Comparison of ENCODE assay signal across 8 mouse cellular contexts in the genomic region with DNA sequence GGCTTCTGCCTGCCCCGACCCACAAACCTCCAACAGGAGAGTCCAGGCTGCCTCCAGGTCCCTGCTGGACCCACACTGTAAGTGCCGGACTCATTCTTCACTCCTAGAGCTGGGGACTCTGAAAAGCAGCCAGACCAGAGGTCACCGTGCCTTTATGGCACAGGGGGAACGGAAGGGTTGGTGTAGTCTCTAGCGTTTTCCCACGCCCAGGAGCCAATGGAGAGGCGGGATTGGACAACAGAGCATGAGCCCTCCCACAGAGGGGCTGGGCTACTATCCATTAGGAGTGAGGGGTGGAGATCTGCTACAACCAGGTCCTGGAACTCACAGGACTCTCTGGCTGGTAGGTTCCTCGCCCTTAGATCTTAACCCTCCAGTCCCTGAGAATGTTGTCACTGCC. TPM values are rescaled to one million over a fixed set of nuclear protein-coding genes. Genes with fewer than 3 reads are reported as not detected.
DNase-seq lines count a peak whose midpoint lies in the region; ATAC-seq and TF ChIP-seq lines count a peak whose summit lies in the region.

No protein-coding gene starts in this region.

- H3K4me1 ChIP-seq in forebrain, embryonic 16.5 days (replicated peaks; ENCODE audit: control insufficient read depth, insufficient read depth, low read length), result peaks cover 24% of the 10 kb centered on the region
- H3K4me1 ChIP-seq in hindbrain, embryonic 10.5 days (replicated peaks), result peaks cover 77% of the 10 kb centered on the region
- peaks cover 14% of the 10 kb centered on the region; the same call in 1 of the 2 replicates for H3K4me1 ChIP-seq in small intestine, adult 2 months (ENCODE audit: control insufficient read depth, insufficient read depth, insufficient read length, low read length)

- peak overlapping the region; percentile 54 for H3K9ac ChIP-seq in forebrain, embryonic 16.5 days (replicated peaks; ENCODE audit: low read depth, low read length)

- H3K27me3 ChIP-seq in forebrain, embryonic 16.5 days (replicated peaks; ENCODE audit: control insufficient read depth, insufficient read depth, low read length), result no peaks in the 10 kb centered on the region
- H3K27me3 ChIP-seq in hindbrain, embryonic 10.5 days (ENCODE audit: insufficient read depth, poor library complexity, severe bottlenecking), result peaks cover 34% of the 10 kb centered on the region
- H3K27me3 ChIP-seq in small intestine, adult 2 months (ENCODE audit: control insufficient read depth, insufficient read depth, low read length), result peaks cover 19% of the 10 kb centered on the region; the same call in 1 of the 2 replicates

- TF ChIP-seq CTCF in small intestine, adult 2 months (IDR thresholded peaks at IDR 0.05; ENCODE audit: extremely low read depth, insufficient read length, insufficient replicate concordance, low read depth, low read length), result peak; percentile 13; the same call in 1 of the 2 replicates

- TF ChIP-seq POLR2A in small intestine, adult 2 months (IDR thresholded peaks at IDR 0.05; ENCODE audit: low read depth, low read length), result peak; percentile 78; the same call in 1 of the 2 replicates

- H3K36me3 ChIP-seq in forebrain, embryonic 16.5 days (ENCODE audit: control insufficient read depth, insufficient read depth), result no peaks in the 10 kb centered on the region
- H3K36me3 ChIP-seq in hindbrain, embryonic 10.5 days, result no peaks in the 10 kb centered on the region
- H3K36me3 ChIP-seq in small intestine, adult 2 months (ENCODE audit: control insufficient read depth, insufficient read depth, low read length), result no peaks in the 10 kb centered on the region

- no peaks in the 10 kb centered on the region for H3K9me3 ChIP-seq in forebrain, embryonic 16.5 days (ENCODE audit: control insufficient read depth, low read length)
- H3K9me3 ChIP-seq in hindbrain, embryonic 10.5 days, result peaks cover 5% of the 10 kb centered on the region; the same call in 1 of the 2 replicates

- peak overlapping the region; percentile 57 for H3K4me2 ChIP-seq in forebrain, embryonic 16.5 days (ENCODE audit: low read length)

- H3K4me3 ChIP-seq in forebrain, embryonic 16.5 days (replicated peaks; ENCODE audit: low read length), result peak overlapping the region; percentile 34
- peak overlapping the region; percentile 54 for H3K4me3 ChIP-seq in hindbrain, embryonic 10.5 days
- peak overlapping the region; percentile 47 for H3K4me3 ChIP-seq in small intestine, adult 2 months (ENCODE audit: low read depth, low read length)

- 2% methylated on average over 8 of the region's 8 CpGs for WGBS in forebrain, embryonic 16.5 days
- 3% methylated on average over 8 of the region's 8 CpGs for WGBS in hindbrain, embryonic 10.5 days
- WGBS in small intestine, adult 2 months, result 10% methylated on average over 8 of the region's 8 CpGs

- ATAC-seq in forebrain, embryonic 16.5 days, result peak; percentile 62
- 0 out of 2 replicates have a peak, but pooled peaks have one; percentile 17 for ATAC-seq in megakaryocyte-erythroid progenitor cell, adult 5-6 weeks (replicated peaks; ENCODE audit: low FRiP score, low TSS enrichment, poor library complexity, severe bottlenecking)

- DNase-seq in ES-CJ7 (ENCODE audit: low read depth, low spot score), result peak; percentile 89
- DNase-seq in brain, adult 2 months (ENCODE audit: low read depth, low spot score), result peak; percentile 91
- DNase-seq in hindbrain, embryonic 10.5 days (ENCODE audit: low spot score), result peak; percentile 88
- DNase-seq in layer of hippocampus, postnatal 36 days, result peak; percentile 44 to 58
- DNase-seq in natural killer cell, adult 2 months (ENCODE audit: low spot score in 2 of 2), result no peak

- no peak overlapping the region for H3K27ac ChIP-seq in forebrain, embryonic 16.5 days (ENCODE audit: low read length)
- peak overlapping the region; percentile 87 for H3K27ac ChIP-seq in hindbrain, embryonic 10.5 days
- 0 out of 2 replicates have a peak overlapping the region, but pooled peaks have one; percentile 57 for H3K27ac ChIP-seq in small intestine, adult 2 months (ENCODE audit: insufficient read depth, low read depth, low read length)

RNA-seq across cellular contexts. Expression of gene Hes5, which starts 14.4 kb away (rescaled TPM):
- polyA plus RNA-seq in forebrain, embryonic 16.5 days (2015; fragmentation: Nextera tagmentation; extraction: Ambion mirVana), result 91.4 and 100 TPM in 2 replicates
- polyA plus RNA-seq in hindbrain, embryonic 10.5 days (2016; fragmentation: Nextera tagmentation; extraction: Ambion mirVana), result 534 and 601 TPM in 2 replicates
- total RNA-seq in layer of hippocampus, postnatal 36 days (2021), result 10 to 100 TPM; 17.6 to 28.1 TPM
- not detected in 2 replicates for total RNA-seq in megakaryocyte-erythroid progenitor cell, adult 5-6 weeks (2014; fragmentation: Nextera tagmentation)
- not detected in 2 replicates for total RNA-seq in megakaryocyte-erythroid progenitor cell, adult 5-6 weeks (2017)
- polyA plus RNA-seq in small intestine, adult 2 months (2012; rRNA removed), result 0.17 and 0.47 TPM in 2 replicates

RNA-seq across cellular contexts. Expression of gene Pank4, which starts 17.6 kb away (rescaled TPM):
- 47.1 and 47.3 TPM in 2 replicates for polyA plus RNA-seq in forebrain, embryonic 16.5 days (2015; fragmentation: Nextera tagmentation; extraction: Ambion mirVana)
- polyA plus RNA-seq in hindbrain, embryonic 10.5 days (2016; fragmentation: Nextera tagmentation; extraction: Ambion mirVana), result 39.9 and 46.5 TPM in 2 replicates
- 10 to 100 TPM; 40.6 to 40.8 TPM for total RNA-seq in layer of hippocampus, postnatal 36 days (2021)
- 71.5 and 97.3 TPM in 2 replicates for total RNA-seq in megakaryocyte-erythroid progenitor cell, adult 5-6 weeks (2014; fragmentation: Nextera tagmentation)
- total RNA-seq in megakaryocyte-erythroid progenitor cell, adult 5-6 weeks (2017), result 34.6 and 35.9 TPM in 2 replicates
- 28.1 and 36.1 TPM in 2 replicates for polyA plus RNA-seq in small intestine, adult 2 months (2012; rRNA removed)

RNA-seq across cellular contexts. Expression of gene Tnfrsf14, which starts 18.0 kb away (rescaled TPM):
- polyA plus RNA-seq in forebrain, embryonic 16.5 days (2015; fragmentation: Nextera tagmentation; extraction: Ambion mirVana), result 0.27 TPM in 1 of 2 replicates, not detected in the other
- 0.43 and 0.87 TPM in 2 replicates for polyA plus RNA-seq in hindbrain, embryonic 10.5 days (2016; fragmentation: Nextera tagmentation; extraction: Ambion mirVana)
- total RNA-seq in layer of hippocampus, postnatal 36 days (2021), result 1 to 10 TPM in 1 of 2 experiments, under 1 TPM in 1; 0.60 to 1.1 TPM
- total RNA-seq in megakaryocyte-erythroid progenitor cell, adult 5-6 weeks (2014; fragmentation: Nextera tagmentation), result 133 and 270 TPM in 2 replicates
- 78.8 and 149 TPM in 2 replicates for total RNA-seq in megakaryocyte-erythroid progenitor cell, adult 5-6 weeks (2017)
- 66.3 and 177 TPM in 2 replicates for polyA plus RNA-seq in small intestine, adult 2 months (2012; rRNA removed)

RNA-seq across cellular contexts. Expression of gene Fam213b, which starts 47.4 kb away (rescaled TPM):
- 32.4 and 42.0 TPM in 2 replicates for polyA plus RNA-seq in forebrain, embryonic 16.5 days (2015; fragmentation: Nextera tagmentation; extraction: Ambion mirVana)
- 47.4 and 51.5 TPM in 2 replicates for polyA plus RNA-seq in hindbrain, embryonic 10.5 days (2016; fragmentation: Nextera tagmentation; extraction: Ambion mirVana)
- total RNA-seq in layer of hippocampus, postnatal 36 days (2021), result 10 to 100 TPM; 40.4 to 45.9 TPM
- 1.6 TPM in 1 of 2 replicates, not detected in the other for total RNA-seq in megakaryocyte-erythroid progenitor cell, adult 5-6 weeks (2014; fragmentation: Nextera tagmentation)
- total RNA-seq in megakaryocyte-erythroid progenitor cell, adult 5-6 weeks (2017), result 0.94 and 1.1 TPM in 2 replicates
- polyA plus RNA-seq in small intestine, adult 2 months (2012; rRNA removed), result 78.7 and 197 TPM in 2 replicates

Comparison
In these comparisons a context has a peak if more than half of its experiments do, and no peak if none do; other contexts are left out.
1. DNase-seq: peak in ES-CJ7 (single experiment), brain, adult 2 months (single experiment), hindbrain, embryonic 10.5 days (single experiment) and layer of hippocampus, postnatal 36 days (2 of 2); none in natural killer cell, adult 2 months (0 of 2).
2. RNA of gene Hes5, which starts 14.4 kb away (polyA plus RNA-seq): 534 to 601 TPM in hindbrain, embryonic 10.5 days and 91.4 to 100 TPM in forebrain, embryonic 16.5 days; 0.17 to 0.47 TPM in small intestine, adult 2 months; every median in the first group is over 10 times any median in the second.
3. RNA of gene Tnfrsf14, which starts 18.0 kb away (polyA plus RNA-seq): 66.3 to 177 TPM in small intestine, adult 2 months; 0.43 to 0.87 TPM in hindbrain, embryonic 10.5 days and 0.27 TPM in forebrain, embryonic 16.5 days; every median in the first group is over 10 times any median in the second.
4. Peak in every context shown above with its lines, with median percentiles within 50 percentile points of each other: H3K4me3 ChIP-seq.